Mouse (Mus musculus): ENCODE measurements around the gene Itpka. TPM values are rescaled to one million over a fixed set of nuclear protein-coding genes. Genes with fewer than 3 reads are reported as not detected.

Gene Itpka
- total RNA-seq, 2 experiments from 2014 or later, result 2.1 to 4.0 TPM

DNA sequence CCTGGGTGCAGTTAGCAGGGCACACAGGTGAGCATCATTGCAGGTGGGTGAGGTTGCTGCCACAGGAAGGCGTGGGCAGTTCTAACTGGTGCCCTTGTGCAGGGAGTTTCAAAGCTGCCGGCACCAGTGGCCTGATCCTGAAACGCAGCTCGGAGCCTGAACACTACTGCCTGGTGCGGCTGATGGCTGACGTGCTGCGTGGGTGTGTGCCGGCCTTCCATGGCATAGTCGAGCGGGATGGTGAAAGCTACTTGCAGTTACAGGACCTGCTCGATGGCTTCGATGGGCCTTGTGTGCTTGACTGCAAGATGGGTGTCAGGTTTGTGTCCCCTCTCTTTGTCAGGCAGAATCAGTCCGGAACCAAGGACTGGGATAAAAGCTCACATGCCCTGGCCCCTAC lies 7.1 kb downstream of the Itpka start:
- DNase-seq (ENCODE audit: low spot score in 2 of 2), result no peak

DNA sequence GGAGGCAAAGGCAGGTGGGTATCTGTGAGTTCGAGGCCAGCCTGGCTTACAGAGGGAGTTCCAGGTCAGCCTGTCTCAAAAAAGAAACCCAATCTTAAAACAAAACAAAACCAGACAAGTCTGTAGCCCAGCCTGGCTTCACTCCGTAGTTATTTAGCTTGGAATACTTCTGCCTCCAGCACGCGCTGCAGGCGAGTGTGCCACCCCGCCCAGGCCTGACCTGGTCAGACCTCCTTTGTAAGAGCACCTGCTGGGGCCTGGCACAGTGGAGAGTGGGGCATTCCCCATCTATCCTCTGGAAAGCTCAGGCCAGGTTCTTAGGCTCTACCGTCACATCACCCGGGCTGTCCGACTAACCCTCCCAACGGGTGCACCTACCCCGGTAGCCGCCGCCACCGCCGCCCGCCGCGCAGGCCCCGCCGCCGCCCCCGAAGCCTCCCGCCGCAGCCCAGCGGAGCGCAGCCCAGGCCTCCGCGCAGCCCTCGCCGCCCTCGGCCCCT lies 15.5 kb downstream of the Itpka start:
- no peak for DNase-seq (ENCODE audit: low spot score in 2 of 2)

DNA sequence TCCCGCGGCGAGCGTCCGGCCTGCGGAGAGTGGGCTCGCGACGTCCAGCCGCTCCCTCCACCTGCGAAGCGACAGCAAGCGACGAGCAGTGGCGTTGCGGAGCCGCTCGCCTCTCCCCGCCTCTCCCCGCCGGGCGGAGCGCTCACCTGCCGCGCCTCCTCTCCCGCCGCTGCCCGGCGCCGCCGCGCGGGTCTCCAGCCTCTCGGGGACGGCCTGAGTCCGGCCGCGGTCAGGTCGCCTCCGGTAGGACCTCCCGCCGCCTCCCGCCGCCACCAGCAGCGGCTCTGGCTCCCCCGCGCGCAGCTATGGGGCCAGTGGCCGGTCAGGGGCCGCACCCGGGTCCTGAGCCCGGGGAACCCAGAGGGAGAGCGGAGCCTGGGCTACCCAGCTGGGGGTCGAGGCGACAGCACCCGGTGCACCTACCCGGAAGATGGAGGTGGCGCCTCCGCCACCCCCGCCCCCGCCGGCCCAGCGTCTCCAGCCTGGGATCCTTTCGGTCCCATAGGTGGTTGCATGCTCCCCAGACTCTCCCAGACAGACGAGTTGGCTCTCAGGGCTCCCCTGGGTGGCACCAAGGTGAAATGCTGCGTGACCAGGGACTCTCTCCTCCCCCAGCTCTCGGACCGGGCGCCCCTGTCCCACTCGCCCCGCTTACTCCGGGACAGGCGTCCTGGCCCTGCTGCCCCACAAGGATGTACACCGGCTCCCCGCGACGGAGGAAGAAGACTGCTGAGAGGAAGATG lies 16.1 kb downstream of the Itpka start:
- DNase-seq (ENCODE audit: low spot score in 2 of 2), result peak; percentile 37 to 42

DNA sequence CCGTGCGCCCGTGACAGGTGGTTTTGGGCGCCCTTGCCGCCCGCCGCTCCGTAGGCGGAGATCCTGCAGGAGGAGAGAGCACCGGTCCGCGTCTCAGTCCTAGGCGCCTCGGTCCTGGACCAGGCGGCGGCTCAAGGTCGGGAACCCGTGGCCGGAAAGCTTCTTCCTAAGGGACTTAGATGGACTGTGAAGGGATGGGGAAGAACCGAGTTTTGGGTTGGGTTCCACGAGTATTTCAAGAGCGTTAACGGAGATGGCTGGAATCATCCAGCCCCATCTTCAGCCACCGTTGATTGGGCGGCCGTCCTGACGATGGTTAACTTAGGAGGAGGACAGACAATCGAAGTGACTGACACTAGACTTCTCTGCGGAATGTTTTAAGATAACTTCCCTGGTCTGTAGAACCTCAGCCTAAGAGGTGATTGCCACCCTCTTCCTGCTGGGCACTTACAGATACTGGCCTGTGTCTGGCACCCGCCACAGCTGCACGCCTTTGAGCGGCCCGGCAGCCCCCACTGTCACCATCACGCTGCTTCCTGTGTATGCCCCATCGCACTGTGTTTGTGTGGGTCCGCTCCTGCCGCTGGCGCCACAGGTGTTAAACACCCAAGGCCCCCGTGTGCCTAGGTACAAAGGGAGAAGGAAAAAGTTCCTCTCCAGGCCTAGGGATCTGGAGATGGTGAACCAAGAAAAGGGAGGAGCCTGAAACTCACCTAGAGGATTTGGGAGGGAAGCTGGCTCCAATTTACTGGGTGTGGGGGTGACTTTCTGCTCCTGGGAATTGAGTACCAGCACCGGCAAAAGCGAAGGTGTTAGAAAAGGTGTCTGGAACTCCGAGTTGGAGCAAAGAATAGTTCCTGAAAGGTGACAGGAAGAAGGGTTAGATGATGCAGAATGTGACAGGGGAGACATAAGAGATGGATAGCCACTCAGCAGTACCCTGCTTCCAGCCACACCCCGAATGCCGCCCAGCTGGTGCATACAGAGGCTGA lies 17.0 kb downstream of the Itpka start:
- DNase-seq (ENCODE audit: low spot score in 2 of 2), result no peak

DNA sequence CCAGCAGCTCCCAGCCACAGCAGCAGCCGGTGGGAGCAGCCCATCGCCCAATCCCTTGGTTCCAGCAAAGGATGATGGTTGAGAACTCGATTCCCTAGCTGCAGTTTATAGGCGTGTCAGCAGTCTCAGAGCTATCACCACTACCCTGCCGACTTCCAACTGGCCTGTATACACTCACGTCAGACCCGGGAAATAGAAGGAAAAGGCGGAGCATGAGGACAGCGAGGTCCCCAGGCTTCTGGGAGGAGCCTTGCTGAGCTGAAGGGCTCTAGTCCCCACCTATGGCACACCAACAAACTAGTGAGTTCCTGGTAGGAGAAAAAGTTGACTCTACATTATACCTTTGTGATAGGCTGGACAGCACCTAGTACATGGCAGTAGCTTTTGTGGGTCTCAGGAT lies 18.1 kb downstream of the Itpka start, which contains the start of gene Ltk:
Ltk (minus strand) TSS at position 181 of the 400 bp plus-strand sequence.
- DNase-seq (ENCODE audit: low spot score in 2 of 2), result no peak

DNA sequence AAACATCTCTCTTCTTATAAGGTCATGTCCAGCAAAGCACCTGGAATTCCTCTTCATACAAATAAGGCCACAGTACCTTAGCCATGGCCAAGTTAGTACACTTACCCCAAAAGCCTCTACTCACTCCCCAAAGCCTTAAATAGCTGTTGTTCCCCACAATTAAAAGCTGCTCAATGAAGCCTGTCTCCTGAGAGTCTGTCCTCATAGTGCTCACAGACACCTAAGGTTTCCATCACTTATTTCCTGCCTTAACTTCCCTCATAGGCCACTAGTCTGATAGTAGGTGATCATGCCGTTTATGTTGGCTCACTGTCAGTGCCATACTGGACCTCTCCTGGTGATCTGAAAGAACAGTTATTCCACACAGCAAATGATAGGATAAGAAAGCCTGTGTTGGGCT lies 20.1 kb downstream of the Itpka start:
- no peak for DNase-seq (ENCODE audit: low spot score in 2 of 2)

DNA sequence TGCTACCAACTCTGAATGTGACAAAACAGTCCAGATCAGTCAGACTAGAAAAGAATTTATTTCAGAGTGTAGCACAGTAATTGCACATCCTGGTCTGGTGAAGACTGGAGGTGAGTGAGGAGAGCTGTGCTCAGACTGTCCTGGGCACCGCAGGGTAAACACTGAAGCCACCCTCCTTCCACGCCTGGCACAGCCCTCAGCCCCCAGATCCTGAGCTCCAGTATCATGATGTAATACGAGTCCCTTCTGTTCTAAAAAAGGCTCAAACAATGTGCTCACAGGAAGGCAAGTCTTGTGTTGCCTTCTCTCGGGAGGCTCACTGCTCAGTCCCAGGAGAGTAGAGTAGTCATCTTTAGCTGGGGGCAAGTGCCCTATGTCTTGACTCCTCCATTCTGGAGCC lies 21.8 kb downstream of the Itpka start:
- DNase-seq (ENCODE audit: low spot score in 2 of 2), result no peak

DNA sequence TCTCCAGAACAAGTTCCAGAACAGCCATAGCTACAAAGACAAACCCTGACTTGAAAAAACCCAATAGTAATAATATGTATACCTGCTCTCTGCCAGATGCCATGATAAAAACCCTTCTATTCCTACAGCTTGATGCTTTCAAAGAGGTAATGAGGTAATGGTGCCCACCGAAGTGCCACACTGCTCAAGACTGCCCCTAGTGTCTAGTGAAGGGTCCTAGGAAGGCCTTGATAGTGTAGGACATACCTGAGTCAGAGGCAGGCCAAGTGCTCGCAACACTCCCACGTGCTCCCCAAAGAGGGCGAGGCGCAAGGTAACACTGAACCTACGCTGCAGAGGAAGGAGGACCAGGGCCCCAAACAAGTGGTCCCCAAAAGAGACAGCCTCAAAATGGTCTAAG lies 25.1 kb downstream of the Itpka start:
- no peak for DNase-seq (ENCODE audit: low spot score in 2 of 2)

DNA sequence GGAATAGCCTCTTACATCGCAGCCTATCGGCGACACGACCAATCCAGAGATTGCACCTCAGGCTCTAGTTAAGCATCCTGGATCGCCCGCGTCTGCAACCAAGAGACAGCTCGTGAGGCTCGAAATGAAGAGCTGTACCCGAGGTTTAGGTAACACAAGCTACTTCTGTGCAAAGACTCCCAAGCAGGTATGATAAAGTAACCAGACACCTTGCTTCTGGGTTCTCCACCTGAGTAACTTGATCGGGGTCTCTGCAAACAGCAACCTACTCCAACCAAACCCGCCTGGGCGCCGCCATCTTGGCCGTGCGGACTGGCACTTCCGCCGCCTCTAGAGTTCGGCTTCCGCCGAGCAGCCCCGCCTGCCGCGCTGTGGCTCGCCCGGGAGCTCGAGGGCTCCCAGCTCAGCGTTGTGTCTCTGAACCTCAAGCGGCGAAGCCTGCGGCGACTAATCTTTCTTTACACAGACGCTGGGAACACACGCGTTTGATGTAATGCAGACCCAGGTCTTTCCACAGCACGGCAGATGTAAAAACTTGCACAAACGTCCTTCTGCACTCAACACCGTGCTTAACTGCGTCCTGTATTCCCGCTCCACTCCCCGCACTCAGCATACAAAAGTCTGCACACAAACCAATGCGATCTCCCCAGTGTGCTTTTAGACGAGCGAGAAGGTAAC lies 45.2 kb downstream of the Itpka start, which contains the start of gene Rpap1:
Rpap1 (minus strand) TSS at position 332 of the 678 bp plus-strand sequence.
- DNase-seq (ENCODE audit: low spot score in 2 of 2), result peak; percentile 81 to 82

DNA sequence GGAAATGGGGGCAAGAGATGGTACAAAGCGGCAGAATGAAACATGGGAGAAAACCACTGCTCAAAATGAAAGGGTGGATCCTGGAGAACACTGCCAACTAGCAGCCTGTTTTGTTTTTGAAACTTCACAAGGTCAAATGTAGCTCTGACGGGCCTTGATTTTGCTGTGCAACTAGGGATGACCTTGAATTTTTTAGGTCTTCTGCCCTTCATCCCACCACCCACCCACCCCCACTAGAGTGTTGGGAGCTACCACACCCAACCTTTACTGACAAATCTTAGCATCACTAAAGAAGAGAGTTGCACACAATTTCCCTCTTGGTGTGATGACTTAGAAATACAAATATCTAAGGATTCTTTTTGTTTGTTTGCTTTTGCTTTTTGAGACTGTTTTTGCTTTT lies 47.9 kb downstream of the Itpka start:
- DNase-seq (ENCODE audit: low spot score in 2 of 2), result no peak

DNA sequence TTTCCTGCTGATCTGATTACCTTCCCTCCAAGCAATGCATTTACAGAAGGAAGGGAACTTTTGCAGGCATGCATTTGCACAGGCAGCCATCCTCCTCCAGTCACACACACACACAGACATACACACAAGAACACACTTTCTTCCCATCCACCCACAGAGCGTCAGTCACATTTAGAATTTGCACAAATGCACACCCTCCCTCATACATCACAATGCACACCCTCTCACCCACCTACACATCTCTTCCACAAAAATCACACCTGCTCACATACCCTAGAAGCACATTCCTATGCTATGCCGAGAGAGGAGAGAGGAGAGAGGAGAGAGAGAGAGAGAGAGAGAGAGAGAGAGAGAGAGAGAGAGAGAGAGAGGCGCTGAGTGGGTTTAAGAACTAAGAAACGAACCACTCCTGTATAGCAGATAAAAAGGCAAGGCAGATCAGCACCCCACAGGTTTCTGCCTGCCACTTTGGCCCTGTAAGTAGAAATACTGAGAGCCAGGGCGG lies 55.2 kb downstream of the Itpka start, which contains the start of gene Tyro3:
Tyro3 (plus strand) TSS at position 455 of the 505 bp plus-strand sequence.
- no peak for DNase-seq (ENCODE audit: low spot score in 2 of 2)

DNA sequence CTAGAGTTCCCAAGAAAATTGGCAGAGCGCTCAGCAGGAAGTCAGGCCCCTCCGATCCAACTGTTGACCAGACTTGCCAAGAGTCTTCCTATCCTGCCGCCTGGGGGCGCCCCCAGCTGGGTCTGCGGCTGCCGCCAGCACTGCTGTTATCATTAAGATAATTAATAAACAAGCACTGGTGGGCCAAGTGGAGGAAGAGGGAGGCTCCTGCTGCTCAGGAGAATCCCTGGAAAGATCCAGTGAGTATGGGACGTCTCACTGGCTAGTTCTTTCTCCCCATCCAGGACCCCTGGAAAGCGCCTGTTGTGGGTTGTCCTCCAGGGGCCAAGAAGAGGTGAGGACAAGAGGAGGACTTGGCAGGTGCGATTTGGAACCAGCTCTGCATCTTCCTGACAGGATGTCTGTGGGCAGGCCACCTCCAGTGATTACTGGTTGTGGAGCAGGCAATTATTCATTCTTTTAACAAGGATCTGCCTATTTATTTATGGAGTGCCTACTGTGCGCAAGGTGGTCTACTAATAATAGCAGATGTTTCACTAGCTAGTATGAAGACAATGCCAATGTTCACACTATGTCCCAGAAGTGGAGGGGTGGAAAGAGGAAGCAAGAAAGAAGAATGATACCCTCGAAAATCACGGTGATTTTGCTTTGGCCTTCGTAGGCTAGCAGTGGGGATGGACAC lies 56.2 kb downstream of the Itpka start:
- DNase-seq (ENCODE audit: low spot score in 2 of 2), result peak; percentile 48 to 49

DNA sequence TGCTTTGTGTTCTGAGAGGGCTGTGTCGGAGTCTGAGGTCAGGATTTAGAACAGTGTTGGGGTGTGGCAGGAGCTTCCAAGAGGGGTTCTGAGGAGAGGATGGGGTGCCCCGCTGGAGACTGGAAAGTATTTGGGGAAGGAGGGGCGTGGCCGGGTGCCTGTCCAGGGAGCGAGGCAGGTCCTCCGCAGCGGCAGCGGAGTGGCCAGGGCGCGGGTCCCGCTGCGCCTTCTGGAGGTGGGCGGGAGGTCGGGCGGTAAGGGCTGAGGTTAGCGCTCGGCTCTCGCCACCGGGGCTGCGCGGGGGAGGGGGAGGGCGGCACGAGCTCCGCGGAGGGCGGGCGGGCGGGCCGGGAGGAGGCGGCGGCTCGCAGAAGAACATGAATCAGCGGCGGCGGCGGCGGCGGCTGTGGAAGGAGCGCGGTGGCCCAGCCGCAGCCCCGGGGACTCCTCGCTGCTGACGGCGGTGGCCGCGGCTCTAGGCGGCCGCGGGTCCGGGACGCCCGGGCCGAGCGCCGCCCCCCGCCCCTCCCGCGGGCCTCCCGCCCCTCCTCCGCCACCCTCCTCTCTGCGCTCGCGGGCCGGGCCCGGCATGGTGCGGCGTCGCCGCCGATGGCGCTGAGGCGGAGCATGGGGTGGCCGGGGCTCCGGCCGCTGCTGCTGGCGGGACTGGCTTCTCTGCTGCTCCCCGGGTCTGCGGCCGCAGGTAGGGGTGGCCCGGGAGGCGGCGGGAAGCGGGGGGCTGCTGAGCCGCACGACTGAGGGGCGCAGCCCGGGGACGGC lies 57.2 kb downstream of the Itpka start:
- peak; percentile 46 to 52 for DNase-seq (ENCODE audit: low spot score in 2 of 2)

DNA sequence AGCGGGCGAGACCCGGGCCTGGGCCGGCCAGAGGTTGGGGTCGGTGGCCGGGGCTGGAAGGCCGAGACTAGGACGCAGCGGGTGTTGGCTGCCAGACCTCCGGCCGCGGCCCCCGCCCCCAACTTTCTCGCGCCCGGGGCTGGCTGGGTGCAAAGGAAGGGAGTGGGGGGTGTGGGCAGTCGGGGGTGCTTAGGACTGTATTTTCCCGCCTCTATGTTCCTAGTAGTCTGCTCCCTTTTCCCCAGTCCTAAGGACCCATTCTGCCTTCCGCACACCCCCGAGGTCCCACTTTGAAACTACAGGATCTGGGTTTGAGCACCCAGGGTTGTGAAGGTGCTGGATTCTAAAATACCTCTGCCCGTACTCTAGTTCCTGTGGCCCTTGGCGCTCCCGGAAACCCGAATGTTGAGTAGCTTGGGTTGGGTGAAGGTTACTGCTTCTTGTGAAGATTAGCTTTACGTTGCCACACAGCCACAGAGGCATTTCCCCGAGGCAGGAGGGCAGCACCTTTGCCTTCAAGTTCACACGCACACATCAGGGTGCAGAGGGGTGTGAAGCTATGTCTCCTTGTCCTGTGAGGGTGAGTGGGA lies 57.9 kb downstream of the Itpka start:
- DNase-seq (ENCODE audit: low spot score in 2 of 2), result peak in 1 of 2 experiments; percentile 10

Other genes with a start within 250 kb of the Itpka start
- 1 to 10 TPM; 2.5 to 2.6 TPM for gene Exd1, start 194.7 kb upstream of the Itpka start, total RNA-seq (2021)
- gene Chp1, start 194.6 kb upstream of the Itpka start, total RNA-seq (2021), result 100 to 1,000 TPM; 306 to 408 TPM
- 1 to 10 TPM; 1.4 to 1.9 TPM for gene Nusap1, start 124.0 kb upstream of the Itpka start, total RNA-seq (2021)
- 1 to 10 TPM in 1 of 2 experiments, under 1 TPM in 1; 0.70 to 1.1 TPM for gene Oip5, start 123.9 kb upstream of the Itpka start, total RNA-seq (2021)
- 10 to 100 TPM; 39.1 to 45.4 TPM for gene Ndufaf1, start 79.5 kb upstream of the Itpka start, total RNA-seq (2021)
- gene Rtf1, start 67.3 kb upstream of the Itpka start, total RNA-seq (2021), result 10 to 100 TPM; 20.5 to 29.0 TPM
- gene Ltk, start 18.1 kb downstream of the Itpka start, total RNA-seq (2021), result 1 to 10 TPM in 1 of 2 experiments, under 1 TPM in 1; 0.99 to 1.1 TPM
- 10 to 100 TPM; 12.5 to 14.4 TPM for gene Rpap1, start 45.2 kb downstream of the Itpka start, total RNA-seq (2021)
- gene Tyro3, start 55.4 kb downstream of the Itpka start, total RNA-seq (2021), result 1 to 10 TPM; 2.5 to 3.5 TPM
- gene Mga, start 154.9 kb downstream of the Itpka start, total RNA-seq (2021), result 10 to 100 TPM; 38.8 to 45.0 TPM
- 10 to 100 TPM in 1 of 2 experiments, 1 to 10 TPM in 1; 9.4 to 11.7 TPM for gene Mapkbp1, start 230.4 kb downstream of the Itpka start, total RNA-seq (2021)

Measured in adrenal gland, adult 18-20 months (tissue).